Mouse (Mus musculus): ENCODE results near the gene Rps18. TPM values are rescaled to one million over a fixed set of nuclear protein-coding genes. Genes with fewer than 3 reads are reported as not detected.

Gene Rps18
- 100 to 1,000 TPM; 437 to 511 TPM for polyA plus RNA-seq (2012; fragmentation: generic; extraction: Trizol)

GRCm38 (mm10) chr17:33955555-33956214 lies at the start of gene Rps18, which contains the start of gene Vps52:
TSS of gene Rps18 (minus strand) at chr17:33956001.
TSS of gene Vps52 (plus strand) at chr17:33955812.

GRCm38 (mm10) chr17:34000150-34000537 lies 44.3 kb upstream of the Rps18 start, which contains the start of gene H2-K1:
TSS of gene H2-K1 (minus strand) at chr17:34000347.

GRCm38 (mm10) chr17:33951021-33951946 lies 4.5 kb downstream of the Rps18 start, which contains the start of gene B3galt4:
TSS of gene B3galt4 (minus strand) at chr17:33951488.

GRCm38 (mm10) chr17:33940206-33940805 lies 15.5 kb downstream of the Rps18 start, which contains the start of the genes Pfdn6 and Wdr46:
TSS of gene Pfdn6 (minus strand) at chr17:33940343.
TSS of gene Wdr46 (plus strand) at chr17:33940660.

GRCm38 (mm10) chr17:33929371-33930279 lies 26.2 kb downstream of the Rps18 start, which contains the start of gene Rgl2:
TSS of gene Rgl2 (plus strand) at chr17:33929543.

GRCm38 (mm10) chr17:33915671-33916250 lies 40.0 kb downstream of the Rps18 start, which contains the start of the genes Tapbp and Zbtb22:
TSS of gene Tapbp (plus strand) at chr17:33915899.
TSS of gene Zbtb22 (plus strand) at chr17:33915904.

GRCm38 (mm10) chr17:33909077-33909868 lies 46.5 kb downstream of the Rps18 start, which contains the start of gene Daxx:
TSS of gene Daxx (plus strand) at chr17:33909414.

GRCm38 (mm10) chr17:33904835-33905234 lies 51.0 kb downstream of the Rps18 start, which contains the start of gene Platr17:
TSS of gene Platr17 (plus strand) at chr17:33905135.

Other genes with a start within 250 kb of the Rps18 start
- gene March2, start 237.3 kb downstream of the Rps18 start, polyA plus RNA-seq (2012; fragmentation: generic; extraction: Trizol): 10 to 100 TPM; 40.8 to 81.8 TPM
- gene Rab11b, start 195.5 kb downstream of the Rps18 start, polyA plus RNA-seq (2012; fragmentation: generic; extraction: Trizol): 100 to 1,000 TPM in 1 of 2 experiments, 10 to 100 TPM in 1; 96.4 to 219 TPM
- 100 to 1,000 TPM in 1 of 2 experiments, 10 to 100 TPM in 1; 32.8 to 266 TPM for gene Angptl4, start 174.2 kb downstream of the Rps18 start, polyA plus RNA-seq (2012; fragmentation: generic; extraction: Trizol)
- 1 to 10 TPM; 1.0 to 4.9 TPM for gene Kank3, start 145.5 kb downstream of the Rps18 start, polyA plus RNA-seq (2012; fragmentation: generic; extraction: Trizol)
- gene Rps28, start 131.4 kb downstream of the Rps18 start, polyA plus RNA-seq (2012; fragmentation: generic; extraction: Trizol): over 10,000 TPM; 10,760 to 16,218 TPM
- gene Ndufa7, start 131.4 kb downstream of the Rps18 start, polyA plus RNA-seq (2012; fragmentation: generic; extraction: Trizol): 100 to 1,000 TPM; 479 to 931 TPM
- gene Cd320, start 112.9 kb downstream of the Rps18 start, polyA plus RNA-seq (2012; fragmentation: generic; extraction: Trizol): 100 to 1,000 TPM in 1 of 2 experiments, 10 to 100 TPM in 1; 81.6 to 103 TPM
- gene Gm7029, start 82.2 kb downstream of the Rps18 start, polyA plus RNA-seq (2012; fragmentation: generic; extraction: Trizol): not detected
- 10 to 100 TPM; 39.2 to 77.3 TPM for gene Kifc1, start 65.3 kb downstream of the Rps18 start, polyA plus RNA-seq (2012; fragmentation: generic; extraction: Trizol)
- gene Platr17, start 50.9 kb downstream of the Rps18 start, polyA plus RNA-seq (2012; fragmentation: generic; extraction: Trizol): under 1 TPM in 1 of 2 experiments, not detected in 1; 0.06 TPM
- 10 to 100 TPM; 13.4 to 31.0 TPM for gene Daxx, start 46.6 kb downstream of the Rps18 start, polyA plus RNA-seq (2012; fragmentation: generic; extraction: Trizol)
- 100 to 1,000 TPM in 1 of 2 experiments, 10 to 100 TPM in 1; 39.2 to 255 TPM for gene Tapbp, start 40.1 kb downstream of the Rps18 start, polyA plus RNA-seq (2012; fragmentation: generic; extraction: Trizol)
- gene Zbtb22, start 40.1 kb downstream of the Rps18 start, polyA plus RNA-seq (2012; fragmentation: generic; extraction: Trizol): 10 to 100 TPM; 20.9 to 42.1 TPM
- 10 to 100 TPM; 19.9 to 40.0 TPM for gene Rgl2, start 26.5 kb downstream of the Rps18 start, polyA plus RNA-seq (2012; fragmentation: generic; extraction: Trizol)
- 100 to 1,000 TPM; 122 to 253 TPM for gene Pfdn6, start 15.7 kb downstream of the Rps18 start, polyA plus RNA-seq (2012; fragmentation: generic; extraction: Trizol)
- 10 to 100 TPM; 25.4 to 28.0 TPM for gene Wdr46, start 15.3 kb downstream of the Rps18 start, polyA plus RNA-seq (2012; fragmentation: generic; extraction: Trizol)
- 1 to 10 TPM in 1 of 2 experiments, under 1 TPM in 1; 0.66 to 1.2 TPM for gene B3galt4, start 4.5 kb downstream of the Rps18 start, polyA plus RNA-seq (2012; fragmentation: generic; extraction: Trizol)
- gene Vps52, start 189 bp downstream of the Rps18 start, polyA plus RNA-seq (2012; fragmentation: generic; extraction: Trizol): 10 to 100 TPM; 20.0 to 36.5 TPM
- 10 to 100 TPM in 1 of 2 experiments, 1 to 10 TPM in 1; 4.9 to 16.7 TPM for gene H2-K1, start 44.3 kb upstream of the Rps18 start, polyA plus RNA-seq (2012; fragmentation: generic; extraction: Trizol)
- 10 to 100 TPM; 21.3 to 55.6 TPM for gene Ring1, start 68.7 kb upstream of the Rps18 start, polyA plus RNA-seq (2012; fragmentation: generic; extraction: Trizol)
- gene H2-Ke6, start 72.1 kb upstream of the Rps18 start, polyA plus RNA-seq (2012; fragmentation: generic; extraction: Trizol): 10 to 100 TPM; 28.3 to 67.1 TPM
- gene Slc39a7, start 75.7 kb upstream of the Rps18 start, polyA plus RNA-seq (2012; fragmentation: generic; extraction: Trizol): 100 to 1,000 TPM; 129 to 161 TPM
- gene Rxrb, start 75.8 kb upstream of the Rps18 start, polyA plus RNA-seq (2012; fragmentation: generic; extraction: Trizol): 10 to 100 TPM; 41.4 to 60.6 TPM
- 1 to 10 TPM in 1 of 2 experiments, under 1 TPM in 1; 0.06 to 3.6 TPM for gene Col11a2, start 83.4 kb upstream of the Rps18 start, polyA plus RNA-seq (2012; fragmentation: generic; extraction: Trizol)
- gene H2-Oa, start 136.3 kb upstream of the Rps18 start, polyA plus RNA-seq (2012; fragmentation: generic; extraction: Trizol): not detected
- 10 to 100 TPM in 1 of 2 experiments, 1 to 10 TPM in 1; 5.1 to 26.0 TPM for gene H2-DMa, start 163.5 kb upstream of the Rps18 start, polyA plus RNA-seq (2012; fragmentation: generic; extraction: Trizol)
- 100 to 1,000 TPM in 1 of 2 experiments, 10 to 100 TPM in 1; 56.1 to 145 TPM for gene Brd2, start 166.6 kb upstream of the Rps18 start, polyA plus RNA-seq (2012; fragmentation: generic; extraction: Trizol)
- under 1 TPM; 0.04 to 0.47 TPM for gene H2-DMb2, start 187.3 kb upstream of the Rps18 start, polyA plus RNA-seq (2012; fragmentation: generic; extraction: Trizol)
- gene H2-DMb1, start 197.1 kb upstream of the Rps18 start, polyA plus RNA-seq (2012; fragmentation: generic; extraction: Trizol): under 1 TPM; 0.12 to 0.91 TPM
- gene Tap1, start 231.6 kb upstream of the Rps18 start, polyA plus RNA-seq (2012; fragmentation: generic; extraction: Trizol): 1 to 10 TPM in 1 of 2 experiments, under 1 TPM in 1; 0.30 to 5.7 TPM
- gene Psmb9, start 231.8 kb upstream of the Rps18 start, polyA plus RNA-seq (2012; fragmentation: generic; extraction: Trizol): 1 to 10 TPM in 1 of 2 experiments, under 1 TPM in 1; 0.21 to 2.7 TPM
- 1 to 10 TPM in 1 of 2 experiments, under 1 TPM in 1; 0.05 to 1.6 TPM for gene Psmb8, start 241.7 kb upstream of the Rps18 start, polyA plus RNA-seq (2012; fragmentation: generic; extraction: Trizol)
- 10 to 100 TPM in 1 of 2 experiments, under 1 TPM in 1; 0.12 to 13.2 TPM for gene Tap2, start 247.5 kb upstream of the Rps18 start, polyA plus RNA-seq (2012; fragmentation: generic; extraction: Trizol)

All from C3H10T1/2 (cell line).